Mouse (Mus musculus) Patski (cell line): ENCODE measurements around the gene St5. TPM values are rescaled to one million over a fixed set of nuclear protein-coding genes. Genes with fewer than 3 reads are reported as not detected.

Experiments used
- ATAC-seq: fragments of 100-300 bp; one replicate; pipeline ENCODE4 v1.8.0; 2021
- CTCF ChIA-PET: fragments of 350-600 bp; sonication (Branson Sonifier 250); formaldehyde crosslinking; loops from one replicate; lab custom pipeline; 2022; ENCODE audit warnings: inconsistent platforms; lab: Charles Lee
- POLR2A ChIA-PET: fragments of 350-600 bp; sonication (Branson Sonifier 250); formaldehyde crosslinking; loops from one replicate; lab custom pipeline; 2022; ENCODE audit warnings: antibody characterized with exemption, inconsistent platforms; lab: Charles Lee
- DNase-seq: peaks from one replicate; pipeline ENCODE4 v3.0.0-alpha.2; 2011; ENCODE audit warnings: low read depth, low spot score
- H3K27me3 ChIP-seq: fragments of 371-371 bp; one replicate; pipeline ENCODE4 v1.5.1; 2021
- CTCF ChIP-seq: fragments of 100-300 bp; IDR thresholded peaks from one replicate; pipeline ENCODE4 v1.5.1; 2021
- in situ Hi-C: fragments of 300-500 bp; cut with MboI; formaldehyde crosslinking; loops from 3 replicates; pipeline ENCODE4 v1.11.1; 2018; ENCODE audit warnings: low pct_unique_long_range_greater_than_20kb, mixed read lengths
- polyA plus RNA-seq: library from polyadenylated mRNA; unstranded; gene quantifications from one replicate; pipeline ENCODE4 v1.2.3, GENCODE M21; 2021

The St5 gene
- polyA plus RNA-seq, 1 experiment from 2014 or later, result 183 TPM

GRCm38 (mm10) chr7:109580489-109580888 lies 122.9 kb downstream of the St5 start:
- in situ Hi-C loops, result no loop called here
- ATAC-seq, result no peak
- POLR2A ChIA-PET, result no interaction called here
- DNase-seq, result no peak
- TF ChIP-seq CTCF, result no peak
- CTCF ChIA-PET, result interaction anchor here (1.5 kb wide), 1 partner anchor 25 kb away, joined by 4 read pairs; no protein-coding TSS in a partner anchor
- no peaks in the 10 kb centered on the region for H3K27me3 ChIP-seq

DNA sequence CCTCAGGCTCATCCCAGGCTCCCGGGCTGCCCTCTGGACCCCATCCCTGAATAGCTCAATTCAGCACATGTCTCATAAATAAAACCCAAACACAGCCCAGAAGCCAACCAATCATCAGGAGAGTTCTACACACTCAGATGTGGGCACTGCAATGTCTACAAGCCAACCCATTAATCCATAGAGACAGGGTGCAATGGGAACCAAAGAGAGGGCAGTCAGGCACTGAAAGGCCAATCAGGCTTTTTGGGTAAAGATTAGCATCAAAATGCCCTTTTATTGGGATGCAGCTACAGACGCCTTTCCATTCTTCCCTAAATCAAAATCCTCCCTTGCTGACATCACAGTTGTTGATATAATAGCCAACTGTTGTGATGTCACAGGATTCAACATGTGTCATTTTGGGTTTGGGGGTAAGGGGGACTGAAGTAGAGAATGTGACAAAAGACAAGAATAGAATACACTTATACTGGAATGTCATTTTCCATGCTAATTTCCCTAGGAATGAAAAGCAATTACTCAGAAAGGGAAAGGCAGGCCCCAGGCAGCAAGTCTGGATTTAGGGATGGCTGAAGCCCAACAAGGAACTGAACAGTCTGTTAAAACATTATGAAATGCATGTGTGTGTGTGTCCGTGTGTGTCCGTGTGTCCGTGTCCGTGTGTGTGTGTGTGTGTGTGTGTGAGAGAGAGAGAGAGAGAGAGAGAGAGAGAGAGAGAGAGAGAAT lies 123.7 kb downstream of the St5 start:
- no peak for ATAC-seq
- POLR2A ChIA-PET, result interaction anchor here (0.7 to 0.9 kb wide), 2 partner anchors 13 to 54 kb away, joined by 3 read pairs; no protein-coding TSS in a partner anchor

DNA sequence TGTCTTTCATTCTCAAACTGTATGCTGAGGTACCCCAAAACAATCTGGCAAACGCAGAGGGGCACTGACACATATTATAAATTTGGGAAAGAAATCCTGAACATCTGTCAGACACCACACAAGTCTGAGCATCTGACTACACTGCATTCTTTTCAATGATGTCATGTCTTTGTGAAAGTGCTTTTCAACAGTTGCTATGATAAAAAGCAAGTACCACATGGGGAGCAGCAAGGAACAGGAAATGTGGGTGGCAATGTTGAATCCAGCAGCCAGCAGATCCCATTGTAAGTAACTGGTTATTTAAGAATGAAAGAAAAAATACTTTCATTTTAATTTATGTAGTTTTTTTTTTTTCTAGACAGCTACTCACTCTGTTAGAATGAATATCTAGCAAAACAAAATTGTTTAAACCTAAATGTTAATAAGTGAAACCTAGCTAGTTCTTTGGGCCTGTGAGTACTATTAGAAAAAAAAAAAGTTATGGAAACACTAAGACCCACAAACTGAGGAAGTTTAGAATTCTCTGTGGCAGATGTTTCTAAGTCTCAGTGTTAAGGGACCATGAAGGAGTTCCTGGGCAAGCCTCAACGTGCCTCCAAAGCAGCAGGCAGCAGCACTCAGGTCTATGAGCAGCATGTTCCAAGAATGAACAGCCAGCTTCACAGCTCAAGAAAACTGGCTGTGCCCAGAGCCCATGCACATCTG lies 124.4 kb downstream of the St5 start:
- POLR2A ChIA-PET, result interaction anchor here (0.7 to 0.9 kb wide), 2 partner anchors 14 to 53 kb away, joined by 3 read pairs; no protein-coding TSS in a partner anchor

More for the DNA sequence above, 123.7 kb downstream of the St5 start:
- CTCF ChIA-PET, result interaction anchor here (1.5 to 1.8 kb wide), 3 partner anchors 10 to 29 kb away, joined by 4 to 6 read pairs (median 5); no protein-coding TSS in a partner anchor
- no peak for DNase-seq
- no peaks in the 10 kb centered on the region for H3K27me3 ChIP-seq
- no peak for TF ChIP-seq CTCF
- in situ Hi-C loops, result no loop called here

DNA sequence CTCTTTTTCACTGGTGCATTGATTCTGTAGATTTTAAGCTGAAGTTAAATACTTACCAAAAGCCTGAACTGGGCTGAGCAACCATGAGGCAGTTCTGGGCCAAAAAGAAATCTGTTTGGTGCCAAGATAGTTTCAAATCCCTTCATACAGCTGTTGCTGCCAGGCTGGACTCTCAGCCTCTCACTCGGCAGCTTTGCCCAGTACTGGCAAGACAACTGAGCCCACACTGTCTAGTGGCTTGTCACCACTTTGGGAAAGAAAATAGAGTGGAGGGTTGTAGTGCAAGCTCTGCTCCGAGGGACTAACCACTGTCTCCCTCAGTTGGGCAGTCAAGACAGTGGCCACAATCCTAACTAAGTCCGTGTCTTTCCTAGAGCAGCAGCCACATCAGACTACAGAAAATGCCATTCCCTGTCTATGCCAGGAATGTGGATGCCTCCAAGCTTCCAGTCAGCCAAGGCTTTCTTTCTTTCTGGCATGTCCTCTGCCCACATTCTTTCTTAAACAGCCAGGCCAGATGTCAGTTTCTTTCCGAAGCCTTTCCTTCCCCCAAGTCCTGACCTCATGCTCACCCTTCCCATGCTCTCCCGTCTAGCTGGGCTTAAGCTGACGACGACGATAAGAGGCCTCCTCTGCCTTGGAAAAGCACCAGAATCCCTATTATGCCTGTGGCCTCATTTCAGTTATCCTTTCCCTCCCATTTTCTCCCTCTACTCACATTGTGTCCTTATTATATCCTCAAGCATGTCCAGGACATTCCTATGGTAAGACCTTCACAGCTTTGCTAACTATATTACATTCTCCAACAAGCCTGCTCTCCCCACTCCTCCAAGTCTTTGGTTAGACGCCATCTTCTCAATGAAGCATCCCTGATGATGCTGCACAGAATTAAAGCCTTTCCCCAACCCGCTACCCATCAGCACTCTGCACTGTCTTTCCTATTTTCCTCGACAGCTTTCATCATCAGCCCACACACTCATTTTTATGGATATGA lies 126.8 kb downstream of the St5 start:
- ATAC-seq (peak; percentile 96), DNase-seq (peak; percentile 83)
- TF ChIP-seq CTCF, result no peak
- POLR2A ChIA-PET, result interaction anchor here (1.0 to 1.8 kb wide), 12 partner anchors 10 to 96 kb away, joined by 3 to 14 read pairs (median 4); no protein-coding TSS in a partner anchor
- in situ Hi-C loops, result no loop called here
- no peaks in the 10 kb centered on the region for H3K27me3 ChIP-seq
- CTCF ChIA-PET, result interaction anchor here (0.7 to 2.7 kb wide), 7 partner anchors 7 to 131 kb away, joined by 3 to 10 read pairs (median 5); no protein-coding TSS in a partner anchor

More for the DNA sequence above, 124.4 kb downstream of the St5 start:
- in situ Hi-C loops, result no loop called here
- CTCF ChIA-PET, result interaction anchor here (1.2 to 1.8 kb wide), 5 partner anchors 11 to 40 kb away, joined by 3 to 6 read pairs (median 4); no protein-coding TSS in a partner anchor
- DNase-seq, result no peak
- no peaks in the 10 kb centered on the region for H3K27me3 ChIP-seq
- ATAC-seq, result no peak
- TF ChIP-seq CTCF, result no peak

GRCm38 (mm10) chr7:109574166-109574565 lies 129.2 kb downstream of the St5 start:
- ATAC-seq (no peak), DNase-seq (no peak)
- POLR2A ChIA-PET, result interaction anchor here (0.7 to 1.7 kb wide), 3 partner anchors 37 to 42 kb away, joined by 3 to 4 read pairs (median 3); no protein-coding TSS in a partner anchor
- TF ChIP-seq CTCF, result no peak
- in situ Hi-C loops, result no loop called here
- no peaks in the 10 kb centered on the region for H3K27me3 ChIP-seq
- CTCF ChIA-PET, result interaction anchor here (0.8 to 2.7 kb wide), 4 partner anchors 11 to 133 kb away, joined by 3 to 10 read pairs (median 4); no protein-coding TSS in a partner anchor

DNA sequence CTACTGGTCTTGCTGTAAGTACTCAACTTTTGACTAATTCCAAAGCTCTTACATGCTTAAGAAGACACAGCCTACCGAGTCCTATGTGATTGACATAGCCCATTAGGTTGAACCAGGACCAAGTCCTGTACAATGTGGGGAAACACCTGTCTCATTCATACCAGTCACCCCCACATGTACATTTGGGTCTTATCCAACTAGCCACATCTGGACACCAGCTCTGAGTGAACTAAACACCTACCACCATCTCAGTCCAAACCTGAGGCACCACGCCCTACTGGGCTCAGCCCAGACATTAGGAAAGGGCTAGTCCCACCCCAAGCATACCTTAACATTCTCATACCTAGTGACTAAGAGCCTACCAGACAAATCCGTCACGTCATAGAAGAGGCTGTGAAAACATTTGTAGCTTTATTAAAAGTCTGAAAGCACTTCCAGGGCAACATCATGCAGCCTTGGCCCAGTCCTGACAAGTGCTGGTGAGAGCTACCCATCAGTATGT lies 135.0 kb downstream of the St5 start:
- CTCF ChIA-PET, result interaction anchor here (1.9 kb wide), 1 partner anchor 40 kb away, joined by 4 read pairs; no protein-coding TSS in a partner anchor
- no peak for TF ChIP-seq CTCF
- in situ Hi-C loops, result no loop called here
- POLR2A ChIA-PET, result no interaction called here
- no peak for ATAC-seq
- no peak for DNase-seq
- H3K27me3 ChIP-seq, result no peaks in the 10 kb centered on the region

DNA sequence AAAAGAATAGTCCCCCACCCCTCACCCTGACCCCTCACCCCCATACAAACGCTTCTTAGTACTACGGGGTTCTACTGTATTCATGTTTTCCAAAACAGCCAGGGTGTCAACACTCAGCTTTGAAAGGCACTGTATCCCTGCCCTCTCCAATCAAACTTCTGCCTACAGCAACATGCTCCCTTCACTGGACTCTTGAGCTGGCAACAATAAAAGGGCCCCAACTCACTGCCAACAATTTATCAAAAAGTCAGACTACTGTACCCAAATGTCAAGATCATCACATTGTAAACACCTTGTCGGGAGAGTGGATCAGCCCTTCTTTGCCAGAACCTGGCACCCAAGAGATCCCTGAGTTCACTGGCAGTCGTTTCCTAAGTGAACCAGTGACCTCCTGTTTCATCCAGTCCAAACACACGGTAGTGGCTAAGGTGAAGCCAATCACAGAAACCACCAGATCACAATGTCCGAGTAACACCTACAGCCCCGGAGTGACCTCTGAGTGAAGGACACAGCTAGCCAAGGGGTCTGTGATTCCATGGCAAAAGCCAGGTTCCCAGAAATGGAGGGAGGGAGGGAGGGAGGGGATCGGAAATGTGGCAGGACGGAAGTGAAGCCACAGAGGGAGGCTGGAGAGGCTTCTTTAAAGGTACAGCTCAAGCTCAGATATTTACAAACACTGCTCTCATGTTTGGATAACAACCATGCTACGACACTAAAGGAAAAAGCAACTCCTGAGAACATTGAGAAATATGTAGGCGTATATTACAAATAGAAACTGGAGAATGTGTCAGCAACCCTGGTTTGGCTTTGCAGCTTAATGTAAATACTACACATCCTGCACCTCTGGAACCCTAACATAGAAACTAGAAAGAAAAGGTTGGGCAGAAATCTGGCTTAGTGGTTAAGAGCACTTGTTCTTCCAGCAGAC lies 136.3 kb downstream of the St5 start:
- in situ Hi-C loops, result no loop called here
- POLR2A ChIA-PET, result interaction anchor here (1.0 kb wide), 1 partner anchor 25 kb away, joined by 3 read pairs; no protein-coding TSS in a partner anchor
- DNase-seq (no peak), ATAC-seq (no peak)
- no peaks in the 10 kb centered on the region for H3K27me3 ChIP-seq
- no peak for TF ChIP-seq CTCF
- CTCF ChIA-PET, result interaction anchor here (1.3 to 1.9 kb wide), 2 partner anchors 41 to 53 kb away, joined by 3 to 4 read pairs; no protein-coding TSS in a partner anchor

DNA sequence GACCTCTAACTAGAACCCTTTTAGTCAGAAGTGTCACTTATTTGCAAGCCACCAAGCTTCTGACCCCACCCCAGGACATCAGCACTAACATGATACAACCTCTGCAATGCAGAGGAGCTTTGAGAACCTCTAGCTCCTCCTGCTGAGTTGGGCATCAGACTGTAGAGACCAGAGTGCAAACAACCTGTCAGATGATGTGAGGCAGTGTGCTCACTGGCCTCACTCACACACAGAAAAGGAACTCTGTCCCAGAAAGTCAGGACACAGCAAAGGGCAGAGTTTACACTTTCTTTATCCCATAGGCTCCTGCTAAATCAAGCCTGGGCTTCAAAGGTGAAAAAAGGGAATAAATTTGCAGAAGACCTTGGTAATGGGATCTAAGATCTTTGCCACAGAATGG lies 137.1 kb downstream of the St5 start:
- TF ChIP-seq CTCF, result no peak
- H3K27me3 ChIP-seq, result no peaks in the 10 kb centered on the region
- DNase-seq, result no peak
- in situ Hi-C loops, result no loop called here
- ChIA-PET CTCF (interaction anchor here (1.1 to 1.3 kb wide), 2 partner anchors 16 to 54 kb away, joined by 3 read pairs; no protein-coding TSS in a partner anchor), POLR2A (interaction anchor here (1.0 to 2.1 kb wide), 2 partner anchors 10 to 25 kb away, joined by 3 to 7 read pairs; no protein-coding TSS in a partner anchor)
- no peak for ATAC-seq
